Mouse (Mus musculus) myocyte (in vitro differentiated cells): Measurements from ENCODE around the gene Neu2. TPM values are rescaled to one million over a fixed set of nuclear protein-coding genes. Genes with fewer than 3 reads are reported as not detected.

Experiments used
- H3K27me3 ChIP-seq: one replicate; pipeline ENCODE4 v1.6.1; 2011; ENCODE audit not compliant: control insufficient read depth, insufficient read depth, insufficient read length
- H3K36me3 ChIP-seq: one replicate; pipeline ENCODE4 v1.6.1; 2011; ENCODE audit not compliant: control insufficient read depth, insufficient read depth
- H3K4me2 ChIP-seq: one replicate; pipeline ENCODE4 v1.6.1; 2011; ENCODE audit warnings: low read depth, control low read depth
- H3K4me3 ChIP-seq: one replicate; pipeline ENCODE4 v1.5.1; 2011; ENCODE audit warnings: mild to moderate bottlenecking, control low read depth, moderate library complexity
- H3K79me2 ChIP-seq: one replicate; pipeline ENCODE4 v1.6.1; 2011; ENCODE audit not compliant: control insufficient read depth, insufficient read depth
- H3ac ChIP-seq: one replicate; pipeline ENCODE4 v1.6.1; 2011; ENCODE audit not compliant: control insufficient read depth, insufficient read length
- CEBPB ChIP-seq: IDR thresholded peaks from 2 replicates; pipeline ENCODE4 v1.6.1; 2011; ENCODE audit warnings: mild to moderate bottlenecking, moderate library complexity; ENCODE audit not compliant: poor library complexity, insufficient read depth, severe bottlenecking
- E2F4 ChIP-seq: IDR thresholded peaks from one replicate; pipeline ENCODE4 v1.6.1; 2011; ENCODE audit warnings: mild to moderate bottlenecking, control low read depth, moderate library complexity; ENCODE audit not compliant: insufficient read depth
- MAX ChIP-seq: IDR thresholded peaks from one replicate; pipeline ENCODE4 v1.6.1; 2011; ENCODE audit warnings: low read depth, mild to moderate bottlenecking, control low read depth
- MYOD1 ChIP-seq, 3 experiments: IDR thresholded peaks; one replicate each; pipeline ENCODE4 v1.6.1; 2011; ENCODE audit warnings: control low read depth in 2 of 3, low read depth in 2 of 3, mild to moderate bottlenecking in 2 of 3, moderate library complexity in 1 of 3; ENCODE audit not compliant: insufficient read length in 2 of 3, control insufficient read depth in 1 of 3
- MYOG ChIP-seq, 3 experiments: IDR thresholded peaks; one replicate each; pipeline ENCODE4 v1.6.1; 2011; ENCODE audit warnings: control low read depth in 2 of 3, low read depth in 2 of 3, mild to moderate bottlenecking in 2 of 3; ENCODE audit not compliant: insufficient read length in 2 of 3, control insufficient read depth in 1 of 3, insufficient read depth in 1 of 3
- POLR2A ChIP-seq: IDR thresholded peaks from one replicate; pipeline ENCODE4 v1.6.1; 2011; ENCODE audit warnings: low read depth, mild to moderate bottlenecking, control low read depth, moderate library complexity; ENCODE audit not compliant: insufficient read length
- POLR2AphosphoS2 ChIP-seq: IDR thresholded peaks from one replicate; pipeline ENCODE4 v1.6.1; 2011; ENCODE audit warnings: low read depth, control low read depth; ENCODE audit not compliant: insufficient read length
- REST ChIP-seq: IDR thresholded peaks from one replicate; pipeline ENCODE4 v1.6.1; 2011; ENCODE audit warnings: mild to moderate bottlenecking, control low read depth, moderate library complexity; ENCODE audit not compliant: insufficient read depth, insufficient read length
- SRF ChIP-seq: IDR thresholded peaks from one replicate; pipeline ENCODE4 v1.6.1; 2011; ENCODE audit warnings: low read depth; ENCODE audit not compliant: control insufficient read depth, insufficient read length
- TCF12 ChIP-seq: IDR thresholded peaks from one replicate; pipeline ENCODE4 v1.6.1; 2011; ENCODE audit warnings: mild to moderate bottlenecking, control low read depth; ENCODE audit not compliant: poor library complexity, insufficient read depth, severe bottlenecking
- TCF3 ChIP-seq: IDR thresholded peaks from one replicate; pipeline ENCODE4 v1.6.1; 2011; ENCODE audit warnings: low read depth, control low read depth; ENCODE audit not compliant: insufficient read length
- USF1 ChIP-seq: IDR thresholded peaks from one replicate; pipeline ENCODE4 v1.6.1; 2011; ENCODE audit warnings: low read depth, mild to moderate bottlenecking, control low read depth, moderate library complexity
- polyA plus RNA-seq: library from polyadenylated mRNA; unstranded; fragments of >200 nt; fragmentation: generic; extraction: Trizol; gene quantifications from one replicate; pipeline ENCODE4 v1.2.1, GENCODE M21; 2012; ENCODE audit warnings: missing spikeins

Neu2 gene
- polyA plus RNA-seq, 1 experiment, result 1.6 TPM

DNA sequence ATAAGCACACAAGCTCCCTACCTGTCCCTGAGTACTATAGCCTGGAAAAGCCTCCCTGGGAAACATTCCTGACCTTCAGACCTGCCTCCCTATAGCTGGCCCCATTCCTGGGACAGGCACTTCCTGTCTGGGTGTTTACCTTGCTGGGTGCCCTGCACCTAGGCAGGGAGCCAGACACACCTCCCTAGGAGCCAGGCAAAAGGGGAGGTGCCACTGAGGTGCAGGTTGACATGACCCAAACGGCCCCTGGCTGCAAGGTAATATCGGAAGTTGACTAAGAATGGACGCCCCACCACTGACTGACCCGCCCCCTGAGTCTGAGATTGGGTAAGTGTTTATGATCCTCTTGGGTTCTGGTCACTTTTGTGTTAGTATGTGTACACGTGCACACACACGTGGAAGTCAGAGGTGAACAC lies 64.1 kb downstream of the Neu2 start, which contains the start of gene Ngef:
Gene Ngef, minus strand, starts transcription at position 71 of the 416 bp plus-strand sequence.
- TF ChIP-seq MYOD1 (IDR thresholded peaks at IDR 0.05; ENCODE audit: control insufficient read depth in 1 of 3, insufficient read length in 2 of 3, low read depth in 2 of 3), result no peak
- no peak for TF ChIP-seq POLR2AphosphoS2
- TF ChIP-seq MAX, result no peak
- TF ChIP-seq TCF12, result no peak
- no peak for TF ChIP-seq USF1
- no peak for TF ChIP-seq POLR2A
- no peak for TF ChIP-seq REST
- no peak for TF ChIP-seq CEBPB
- TF ChIP-seq TCF3, result no peak
- no peak for TF ChIP-seq MYOG (IDR thresholded peaks at IDR 0.05; ENCODE audit: control insufficient read depth in 1 of 3, insufficient read depth in 1 of 3, insufficient read length in 2 of 3, low read depth in 2 of 3)
- no peak for TF ChIP-seq SRF
- TF ChIP-seq E2F4, result no peak
- no peaks in the 10 kb centered on the region for H3K27me3 ChIP-seq
- H3K4me2 ChIP-seq, result no peak within 1 kb of the TSS
- H3K36me3 ChIP-seq, result no peaks in the 10 kb centered on the region
- H3ac ChIP-seq, result no peak within 1 kb of the TSS
- no peaks in the 10 kb centered on the region for H3K79me2 ChIP-seq
- H3K4me3 ChIP-seq, result no peak within 1 kb of the TSS

DNA sequence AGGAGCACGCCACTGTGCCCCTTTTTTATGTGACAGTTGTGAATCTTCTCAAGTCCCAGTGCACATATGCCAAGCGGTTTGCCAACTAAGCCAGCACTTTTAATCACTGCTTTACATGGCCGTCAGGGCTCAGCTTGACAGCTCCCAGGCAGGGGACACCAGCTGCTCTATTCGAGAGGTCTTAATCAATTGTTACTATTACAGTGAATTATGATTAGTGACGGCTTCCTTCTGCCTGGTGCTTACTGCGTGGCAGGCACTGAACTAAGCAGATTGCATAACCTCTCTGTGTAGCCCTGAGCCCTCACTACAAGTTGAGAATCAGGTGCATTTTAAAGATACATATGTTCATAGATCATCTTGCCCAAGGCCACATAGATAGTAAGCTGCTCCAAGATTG lies 64.7 kb downstream of the Neu2 start:
- H3ac ChIP-seq, result no peak overlapping the region
- no peaks in the 10 kb centered on the region for H3K79me2 ChIP-seq
- no peak overlapping the region for H3K4me3 ChIP-seq
- no peak for TF ChIP-seq SRF
- no peak for TF ChIP-seq CEBPB
- no peak for TF ChIP-seq MAX
- TF ChIP-seq TCF3, result no peak
- no peak for TF ChIP-seq E2F4
- no peak for TF ChIP-seq TCF12
- TF ChIP-seq MYOG (IDR thresholded peaks at IDR 0.05; ENCODE audit: control insufficient read depth in 1 of 3, insufficient read depth in 1 of 3, insufficient read length in 2 of 3, low read depth in 2 of 3), result no peak
- TF ChIP-seq MYOD1 (IDR thresholded peaks at IDR 0.05; ENCODE audit: control insufficient read depth in 1 of 3, insufficient read length in 2 of 3, low read depth in 2 of 3), result no peak
- no peak for TF ChIP-seq REST
- TF ChIP-seq POLR2A, result no peak
- no peak for TF ChIP-seq USF1
- no peak for TF ChIP-seq POLR2AphosphoS2
- H3K36me3 ChIP-seq, result no peaks in the 10 kb centered on the region
- H3K27me3 ChIP-seq, result no peaks in the 10 kb centered on the region
- H3K4me2 ChIP-seq, result no peak overlapping the region

DNA sequence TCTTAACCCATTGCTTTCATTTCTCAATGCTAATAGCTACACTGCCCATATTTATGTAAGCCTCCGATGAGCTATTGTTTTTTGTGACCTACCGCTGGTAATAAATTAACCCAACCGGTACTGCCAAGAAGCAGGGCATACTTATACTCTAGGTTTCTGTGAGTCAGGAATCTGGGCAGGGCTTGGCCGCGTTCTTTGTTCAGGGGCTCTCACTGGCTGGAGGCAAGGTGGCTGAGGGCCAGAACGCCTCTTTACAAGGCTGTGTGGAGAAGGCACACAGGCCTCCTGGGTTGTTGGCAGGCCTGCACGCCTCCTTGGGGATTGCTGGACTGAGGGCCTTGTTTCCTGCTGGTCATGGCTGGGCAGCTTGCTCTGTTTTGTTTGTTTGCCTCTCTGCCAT lies 65.1 kb downstream of the Neu2 start:
- Histone ChIP-seq H3K4me2 (no peak overlapping the region), H3K79me2 (no peaks in the 10 kb centered on the region), H3K36me3 (no peaks in the 10 kb centered on the region), H3K27me3 (no peaks in the 10 kb centered on the region), H3K4me3 (no peak overlapping the region), H3ac (no peak overlapping the region)
- TF ChIP-seq TCF12, result no peak
- TF ChIP-seq SRF, result no peak
- no peak for TF ChIP-seq POLR2AphosphoS2
- TF ChIP-seq MAX, result no peak
- TF ChIP-seq USF1, result no peak
- no peak for TF ChIP-seq REST
- TF ChIP-seq TCF3, result no peak
- no peak for TF ChIP-seq MYOG (IDR thresholded peaks at IDR 0.05; ENCODE audit: control insufficient read depth in 1 of 3, insufficient read depth in 1 of 3, insufficient read length in 2 of 3, low read depth in 2 of 3)
- TF ChIP-seq E2F4, result no peak
- no peak for TF ChIP-seq POLR2A
- no peak for TF ChIP-seq CEBPB
- no peak for TF ChIP-seq MYOD1 (IDR thresholded peaks at IDR 0.05; ENCODE audit: control insufficient read depth in 1 of 3, insufficient read length in 2 of 3, low read depth in 2 of 3)

DNA sequence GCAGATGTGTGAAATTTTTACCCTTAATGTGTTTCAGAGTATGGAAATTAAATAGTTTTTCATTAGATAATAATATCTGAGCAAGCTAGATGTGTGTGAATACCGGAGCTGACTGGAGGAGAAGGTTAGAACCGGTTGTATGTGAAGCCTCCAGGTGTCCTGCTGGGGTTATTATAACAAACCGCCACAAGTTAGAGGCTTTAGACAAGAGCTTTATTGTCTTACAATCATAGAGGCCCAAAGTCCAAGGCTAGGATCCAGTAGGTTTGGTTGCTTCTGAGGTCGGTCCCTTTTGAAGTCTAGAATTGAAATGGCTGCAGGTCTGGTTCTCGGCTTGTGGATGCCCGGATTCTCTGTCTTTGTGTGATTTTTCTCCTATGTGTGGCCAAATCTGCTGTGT lies 69.3 kb downstream of the Neu2 start:
- peaks cover 6% of the 10 kb centered on the region for H3K27me3 ChIP-seq
- TF ChIP-seq MYOG (IDR thresholded peaks at IDR 0.05; ENCODE audit: control insufficient read depth in 1 of 3, insufficient read depth in 1 of 3, insufficient read length in 2 of 3, low read depth in 2 of 3), result no peak
- no peak for TF ChIP-seq TCF12
- TF ChIP-seq TCF3, result no peak
- no peak for TF ChIP-seq E2F4
- no peak for TF ChIP-seq SRF
- no peak for TF ChIP-seq CEBPB
- TF ChIP-seq REST, result no peak
- TF ChIP-seq MYOD1 (IDR thresholded peaks at IDR 0.05; ENCODE audit: control insufficient read depth in 1 of 3, insufficient read length in 2 of 3, low read depth in 2 of 3), result no peak
- no peak for TF ChIP-seq USF1
- TF ChIP-seq MAX, result no peak
- no peak for TF ChIP-seq POLR2A
- TF ChIP-seq POLR2AphosphoS2, result no peak
- no peak overlapping the region for H3ac ChIP-seq
- H3K36me3 ChIP-seq, result no peaks in the 10 kb centered on the region
- H3K4me2 ChIP-seq, result no peak overlapping the region
- no peaks in the 10 kb centered on the region for H3K79me2 ChIP-seq
- no peak overlapping the region for H3K4me3 ChIP-seq
